Mouse (Mus musculus) monocyte, adult 59 days (primary cell): ENCODE results near the gene Ms4a8a. TPM values are rescaled to one million over a fixed set of nuclear protein-coding genes. Genes with fewer than 3 reads are reported as not detected.

Source experiments
- total RNA-seq, 2 experiments: library from RNA; stranded (reverse); gene quantifications; one replicate each; pipeline ENCODE4 v1.2.4; 2023

Ms4a8a gene
- 10 to 100 TPM; 89.5 to 96.5 TPM for total RNA-seq

GRCm38 (mm10) chr19:11080934-11081333 is at the start of gene Ms4a8a:
Gene Ms4a8a (minus strand): TSS chr19:11081102.

GRCm38 (mm10) chr19:11017891-11018290 is 63.0 kb downstream of the Ms4a8a start, which contains the start of gene Ms4a18:
Gene Ms4a18 (minus strand): TSS chr19:11018031.

Other genes starting within 250 kb of the Ms4a8a start
- 100 to 1,000 TPM; 139 to 150 TPM for gene Slc15a3, start 241.4 kb downstream of the Ms4a8a start, total RNA-seq
- 1 to 10 TPM; 1.7 to 3.2 TPM for gene Tmem132a, start 211.2 kb downstream of the Ms4a8a start, total RNA-seq
- 10 to 100 TPM; 65.0 to 80.6 TPM for gene Tmem109, start 199.1 kb downstream of the Ms4a8a start, total RNA-seq
- 10 to 100 TPM; 76.7 to 80.8 TPM for gene Prpf19, start 185.9 kb downstream of the Ms4a8a start, total RNA-seq
- not detected for gene Zp1, start 160.5 kb downstream of the Ms4a8a start, total RNA-seq
- not detected for gene Ptgdr2, start 143.9 kb downstream of the Ms4a8a start, total RNA-seq
- gene Ccdc86, start 131.8 kb downstream of the Ms4a8a start, total RNA-seq: 10 to 100 TPM; 27.2 to 34.8 TPM
- gene Ms4a10, start 106.4 kb downstream of the Ms4a8a start, total RNA-seq: not detected
- not detected for gene Ms4a15, start 87.9 kb downstream of the Ms4a8a start, total RNA-seq
- gene Ms4a18, start 63.1 kb downstream of the Ms4a8a start, total RNA-seq: not detected
- not detected for gene 1700017D01Rik, start 49.8 kb upstream of the Ms4a8a start, total RNA-seq
- not detected for gene 1700025F22Rik, start 84.2 kb upstream of the Ms4a8a start, total RNA-seq
- not detected for gene Ms4a13, start 115.6 kb upstream of the Ms4a8a start, total RNA-seq
- gene Ms4a12, start 151.3 kb upstream of the Ms4a8a start, total RNA-seq: not detected
- 1 to 10 TPM in 1 of 2 experiments, under 1 TPM in 1; 0.61 to 2.6 TPM for gene Ms4a1, start 185.1 kb upstream of the Ms4a8a start, total RNA-seq
- not detected for gene Ms4a5, start 202.8 kb upstream of the Ms4a8a start, total RNA-seq
- under 1 TPM; 0.42 to 0.49 TPM for gene Ms4a14, start 233.4 kb upstream of the Ms4a8a start, total RNA-seq